Mouse (Mus musculus) lung, adult 2 months (tissue): ENCODE data around the gene Tmem235. TPM values are rescaled to one million over a fixed set of nuclear protein-coding genes. Genes with fewer than 3 reads are reported as not detected.

Experiments
- DNase-seq: peaks from one replicate; pipeline ENCODE4 v3.0.0; 2022
- H3K4me1 ChIP-seq: fragments of 200-500 bp; 2 replicates; pipeline ENCODE4 v1.6.1; 2011; ENCODE audit warnings: low read length; ENCODE audit not compliant: control insufficient read depth, insufficient read depth
- H3K4me3 ChIP-seq: fragments of 200-500 bp; replicated peaks from 2 replicates; pipeline ENCODE3; 2011; ENCODE audit warnings: low read depth, mild to moderate bottlenecking, control low read depth, low read length; ENCODE audit errors: extremely low read depth
- CTCF ChIP-seq: fragments of 200-500 bp; IDR thresholded peaks from 2 replicates; pipeline ENCODE4 v1.5.1; 2011; ENCODE audit warnings: mild to moderate bottlenecking, low read length, control low read depth; ENCODE audit not compliant: insufficient read depth
- POLR2A ChIP-seq: fragments of 200-500 bp; IDR thresholded peaks from 2 replicates; pipeline ENCODE4 v1.6.1; 2011; ENCODE audit warnings: low read depth, mild to moderate bottlenecking, control low read depth, low read length, borderline replicate concordance; ENCODE audit errors: extremely low read depth
- WGBS: fragments of 180-500 bp; shearing (Covaris S2); methylation state at CpG from one replicate; pipeline ENCODE4 v1.1.7; 2018; 5-methylcytosine and 5-hydroxymethylcytosine counted together
- polyA plus RNA-seq: library from polyadenylated mRNA; depleted of rRNA; stranded (reverse); fragments of >200 nt; gene quantifications from 2 replicates; pipeline ENCODE4 v1.2.3, GENCODE M21; 2012

Gene Tmem235
- polyA plus RNA-seq, 1 experiment, result not detected

GRCm38 (mm10) chr11:117863174-117863856 is 2.8 kb downstream of the Tmem235 start:
- Histone ChIP-seq H3K4me3 (no peak overlapping the region), H3K4me1 (no peaks in the 10 kb centered on the region)
- 51% methylated on average over 11 of the region's 11 CpGs for WGBS
- no peak for DNase-seq
- no peak for TF ChIP-seq POLR2A
- TF ChIP-seq CTCF, result no peak

DNA sequence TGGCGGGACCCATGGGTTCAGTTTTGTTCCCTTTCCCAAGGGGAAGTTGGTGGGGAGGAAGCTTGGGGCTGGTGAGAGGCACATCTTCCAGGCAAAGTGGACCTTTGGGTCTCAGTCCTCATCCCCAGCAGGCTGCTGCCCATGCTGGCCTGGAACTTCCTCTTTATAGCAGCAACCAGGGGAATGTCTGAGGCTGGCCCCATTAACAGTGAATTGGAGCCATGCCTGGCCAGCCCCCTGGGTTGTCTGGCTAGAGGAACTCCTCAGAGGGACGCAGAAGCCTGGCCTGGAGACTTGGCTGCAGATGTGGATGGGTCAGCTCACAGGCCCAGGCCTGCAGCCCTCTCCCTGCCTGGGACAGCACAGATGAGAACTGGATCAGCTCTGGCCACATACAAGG is 4.3 kb downstream of the Tmem235 start:
- TF ChIP-seq CTCF, result no peak
- no peak for TF ChIP-seq POLR2A
- 52% methylated on average over 2 of the region's 2 CpGs for WGBS
- Histone ChIP-seq H3K4me1 (no peaks in the 10 kb centered on the region), H3K4me3 (no peak overlapping the region)
- DNase-seq, result no peak

- Histone ChIP-seq H3K4me3 (no peak overlapping the region), H3K4me1 (no peaks in the 10 kb centered on the region)
- no peak for DNase-seq
- TF ChIP-seq POLR2A (no peak), CTCF (no peak)
- 46% methylated on average over 6 of the region's 6 CpGs for WGBS
These were observed 5.4 kb downstream of the Tmem235 start for GRCm38 (mm10) chr11:117865988-117866387.

DNA sequence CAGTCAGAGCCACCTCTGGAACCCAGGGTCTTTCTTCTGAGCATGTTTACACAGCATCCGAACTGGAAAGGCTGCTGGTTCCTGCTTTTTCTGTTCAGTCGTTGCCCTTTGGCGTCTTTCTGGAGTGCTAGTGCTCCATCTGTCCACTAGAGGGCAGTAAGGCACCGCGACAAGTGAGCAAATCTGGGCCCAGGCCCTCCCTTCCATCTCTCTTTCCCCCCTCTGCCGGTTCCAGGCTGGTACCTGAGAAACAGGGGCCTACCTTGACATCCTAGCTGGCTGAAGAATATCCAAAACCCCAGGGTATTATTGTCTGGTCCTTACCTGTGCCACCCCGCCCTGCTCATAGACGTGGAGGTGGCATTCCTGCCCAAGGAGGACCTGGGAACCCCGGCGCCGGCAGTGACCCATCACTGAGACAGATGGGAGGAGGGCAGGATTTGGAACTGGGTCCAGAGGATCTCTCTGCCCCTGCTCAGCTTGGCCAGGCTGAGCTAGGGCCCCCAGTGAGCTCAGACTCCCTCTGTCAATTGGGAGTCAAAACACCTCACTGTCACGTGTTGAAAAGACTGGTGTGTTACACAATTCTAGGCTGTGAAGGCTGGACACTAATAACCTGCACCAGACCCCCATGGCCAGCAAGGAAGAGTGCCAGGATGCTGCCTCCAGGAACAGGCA is 10.3 kb downstream of the Tmem235 start:
- H3K4me3 ChIP-seq, result no peak overlapping the region
- H3K4me1 ChIP-seq, result peaks cover 6% of the 10 kb centered on the region
- DNase-seq, result peak; percentile 61
- 37% methylated on average over 12 of the region's 12 CpGs for WGBS
- TF ChIP-seq POLR2A (no peak), CTCF (peak; percentile 97)

DNA sequence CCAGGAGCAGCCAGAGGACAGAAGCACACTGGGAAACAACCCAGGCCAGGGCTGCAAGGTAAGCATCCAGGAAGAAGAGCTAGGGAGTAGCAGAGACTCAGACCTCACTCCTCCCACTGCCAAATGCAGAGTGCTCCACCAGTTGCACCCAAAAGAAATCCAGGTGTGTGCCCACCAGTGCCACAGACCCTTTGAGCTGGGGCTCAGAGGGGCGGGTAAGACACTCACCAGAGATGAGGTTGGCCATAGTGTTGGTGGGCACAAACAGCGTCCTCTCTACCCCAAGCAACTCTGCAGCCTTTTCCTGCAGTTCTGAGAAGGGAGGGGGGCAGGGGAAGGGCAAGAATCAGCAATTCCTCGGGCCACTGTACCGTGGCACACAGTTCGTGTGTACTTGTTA is 10.8 kb downstream of the Tmem235 start:
- Histone ChIP-seq H3K4me3 (no peak overlapping the region), H3K4me1 (peaks cover 6% of the 10 kb centered on the region)
- TF ChIP-seq POLR2A (no peak), CTCF (no peak)
- DNase-seq, result no peak
- WGBS, result 75% methylated on average over 5 of the region's 5 CpGs

GRCm38 (mm10) chr11:117871911-117872584 is 11.5 kb downstream of the Tmem235 start:
- no peak for TF ChIP-seq POLR2A
- no peak for TF ChIP-seq CTCF
- Histone ChIP-seq H3K4me3 (no peak overlapping the region), H3K4me1 (peaks cover 6% of the 10 kb centered on the region)
- no peak for DNase-seq
- WGBS, result 61% methylated on average over 12 of the region's 12 CpGs

- H3K4me1 ChIP-seq, result peaks cover 8% of the 10 kb centered on the region
- TF ChIP-seq CTCF, result no peak
- peak; percentile 67; the same call in 1 of the 2 replicates for TF ChIP-seq POLR2A
- WGBS, result 1% methylated on average over 51 of the region's 51 CpGs
- H3K4me3 ChIP-seq, result peak within 1 kb of the TSS; percentile 93
- peak; percentile 77 for DNase-seq
These were observed 12.5 kb downstream of the Tmem235 start, which contains the start of gene Tha1 for GRCm38 (mm10) chr11:117872861-117873608. Tha1 (minus strand) TSS chr11:117873481.

- Histone ChIP-seq H3K4me1 (peaks cover 17% of the 10 kb centered on the region), H3K4me3 (no peak overlapping the region)
- WGBS, result 62% methylated on average over 4 of the region's 4 CpGs
- no peak for DNase-seq
- no peak for TF ChIP-seq POLR2A
- TF ChIP-seq CTCF, result 0 out of 2 replicates have a peak, but pooled peaks have one; percentile 8
These were observed 13.9 kb downstream of the Tmem235 start for GRCm38 (mm10) chr11:117874419-117874818.

DNA sequence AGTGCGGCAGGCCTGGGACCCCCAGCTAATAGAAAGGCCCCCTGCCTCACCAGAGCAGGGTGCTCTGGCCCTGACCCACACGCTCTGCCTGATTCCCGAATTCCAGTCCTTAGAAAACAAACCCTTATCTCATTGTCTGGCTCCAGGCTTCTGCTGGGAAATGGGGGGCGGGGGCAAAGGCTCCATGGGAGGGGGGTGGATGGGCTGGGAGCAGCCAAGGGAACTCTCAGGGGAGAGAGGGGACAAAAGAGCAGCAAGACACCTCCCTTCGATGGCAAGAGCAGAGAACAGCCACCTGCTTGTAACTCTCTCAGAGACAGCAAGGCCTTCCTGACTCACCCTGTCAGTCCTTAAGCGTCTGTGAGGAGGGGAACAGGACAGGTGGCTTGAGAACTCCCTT is 15.1 kb downstream of the Tmem235 start:
- no peak for TF ChIP-seq POLR2A
- no peak for TF ChIP-seq CTCF

More for the DNA sequence above, 15.1 kb downstream of the Tmem235 start:
- Histone ChIP-seq H3K4me1 (peaks cover 20% of the 10 kb centered on the region), H3K4me3 (no peak overlapping the region)
- WGBS, result 50% methylated on average over 6 of the region's 6 CpGs
- no peak for DNase-seq
